Mouse (Mus musculus) heart, embryonic 10.5 days (tissue): ENCODE results near the gene Crybb3. TPM values are rescaled to one million over a fixed set of nuclear protein-coding genes. Genes with fewer than 3 reads are reported as not detected.

Experiments used
- DNase-seq: peaks from one replicate; pipeline ENCODE4 v3.0.0-alpha.2; 2017; ENCODE audit warnings: low spot score
- H3K27ac ChIP-seq: fragments of 300-500 bp; sonication (generic); 2 replicates; pipeline ENCODE4 v1.5.1; 2016; ENCODE audit warnings: mild to moderate bottlenecking
- H3K27me3 ChIP-seq: fragments of 300-500 bp; sonication (generic); 2 replicates; pipeline ENCODE4 v1.6.1; 2016; ENCODE audit warnings: mild to moderate bottlenecking; ENCODE audit not compliant: poor library complexity, insufficient read depth, severe bottlenecking
- H3K36me3 ChIP-seq: fragments of 300-500 bp; sonication (generic); 2 replicates; pipeline ENCODE4 v1.6.1; 2016; ENCODE audit warnings: mild to moderate bottlenecking, moderate library complexity
- H3K4me1 ChIP-seq: fragments of 300-500 bp; sonication (generic); 2 replicates; pipeline ENCODE4 v1.6.1; 2016; ENCODE audit warnings: mild to moderate bottlenecking
- H3K4me3 ChIP-seq: fragments of 300-500 bp; sonication (generic); 2 replicates; pipeline ENCODE4 v1.5.1; 2016; ENCODE audit warnings: mild to moderate bottlenecking, moderate library complexity
- H3K9me3 ChIP-seq: fragments of 300-500 bp; sonication (generic); 2 replicates; pipeline ENCODE4 v1.6.1; 2016; ENCODE audit warnings: mild to moderate bottlenecking, moderate library complexity
- WGBS: fragments of 180-500 bp; shearing (Covaris S2); methylation state at CpG from one replicate; pipeline ENCODE4 v1.1.7; 2016; 5-methylcytosine and 5-hydroxymethylcytosine counted together
- polyA plus RNA-seq: library from polyadenylated mRNA; unstranded; fragments of >200 nt; fragmentation: Nextera tagmentation; extraction: Ambion mirVana; gene quantifications from 2 replicates; pipeline ENCODE4 v1.2.1, GENCODE M21; 2016

Gene Crybb3
- polyA plus RNA-seq = 0.71 and 0.87 TPM in 2 replicates

GRCm38 (mm10) chr5:113081439-113081838 is at the start of gene Crybb3:
TSS of gene Crybb3 (minus strand) at chr5:113081584.
- Histone ChIP-seq H3K4me1 (peaks cover 19% of the 10 kb centered on the region), H3K27me3 (peaks cover 20% of the 10 kb centered on the region; the same call in 1 of the 2 replicates), H3K4me3 (no peak within 1 kb of the TSS), H3K27ac (peak within 1 kb of the TSS; percentile 69; the same call in 1 of the 2 replicates), H3K9me3 (no peaks in the 10 kb centered on the region), H3K36me3 (no peaks in the 10 kb centered on the region)
- no peak for DNase-seq
- WGBS = 76% methylated on average over 8 of the region's 8 CpGs

- no peak for DNase-seq
- H3K9me3 ChIP-seq = no peaks in the 10 kb centered on the region
- H3K4me3 ChIP-seq = no peak overlapping the region
- H3K36me3 ChIP-seq = peaks cover 7% of the 10 kb centered on the region; the same call in 1 of the 2 replicates
- H3K4me1 ChIP-seq = peaks cover 68% of the 10 kb centered on the region
- WGBS = 63% methylated on average over 4 of the region's 4 CpGs
- H3K27ac ChIP-seq = no peak overlapping the region
- no peaks in the 10 kb centered on the region for H3K27me3 ChIP-seq
Observed at GRCm38 (mm10) chr5:113128426-113128825, 47.0 kb upstream of the Crybb3 start.

GRCm38 (mm10) chr5:113126476-113126875 is 45.1 kb upstream of the Crybb3 start:
- Histone ChIP-seq H3K4me3 (no peak overlapping the region), H3K27ac (no peak overlapping the region), H3K4me1 (peaks cover 68% of the 10 kb centered on the region), H3K27me3 (no peaks in the 10 kb centered on the region), H3K36me3 (peaks cover 5% of the 10 kb centered on the region; the same call in 1 of the 2 replicates), H3K9me3 (no peaks in the 10 kb centered on the region)
- WGBS = 91% methylated on average over 12 of the region's 12 CpGs
- DNase-seq = no peak

- Histone ChIP-seq H3K27me3 (no peaks in the 10 kb centered on the region), H3K27ac (peak overlapping the region; percentile 69; the same call in 1 of the 2 replicates), H3K36me3 (peaks cover 5% of the 10 kb centered on the region; the same call in 1 of the 2 replicates), H3K4me1 (peaks cover 73% of the 10 kb centered on the region), H3K4me3 (no peak overlapping the region), H3K9me3 (no peaks in the 10 kb centered on the region)
- WGBS = 75% methylated on average over 10 of the region's 10 CpGs
- no peak for DNase-seq
Observed at GRCm38 (mm10) chr5:113123693-113124092, 42.3 kb upstream of the Crybb3 start.

- Histone ChIP-seq H3K36me3 (peaks cover 5% of the 10 kb centered on the region; the same call in 1 of the 2 replicates), H3K27me3 (no peaks in the 10 kb centered on the region), H3K4me1 (peaks cover 73% of the 10 kb centered on the region), H3K9me3 (no peaks in the 10 kb centered on the region), H3K27ac (peak overlapping the region; percentile 79), H3K4me3 (0 out of 2 replicates have a peak overlapping the region, but pooled peaks have one; percentile 5)
- WGBS = 13% methylated on average over 12 of the region's 12 CpGs
- no peak for DNase-seq
Observed at GRCm38 (mm10) chr5:113122326-113123054, 41.1 kb upstream of the Crybb3 start.

- no peaks in the 10 kb centered on the region for H3K27me3 ChIP-seq
- 63% methylated on average over 6 of the region's 6 CpGs for WGBS
- peak overlapping the region; percentile 79 for H3K27ac ChIP-seq
- DNase-seq = no peak
- peaks cover 72% of the 10 kb centered on the region for H3K4me1 ChIP-seq
- no peaks in the 10 kb centered on the region for H3K9me3 ChIP-seq
- peaks cover 5% of the 10 kb centered on the region; the same call in 1 of the 2 replicates for H3K36me3 ChIP-seq
- no peak overlapping the region for H3K4me3 ChIP-seq
Observed at GRCm38 (mm10) chr5:113121591-113121875, 40.1 kb upstream of the Crybb3 start.

GRCm38 (mm10) chr5:113120741-113121590 is 39.6 kb upstream of the Crybb3 start:
- Histone ChIP-seq H3K27me3 (no peaks in the 10 kb centered on the region), H3K4me1 (peaks cover 77% of the 10 kb centered on the region), H3K36me3 (peaks cover 3% of the 10 kb centered on the region; the same call in 1 of the 2 replicates), H3K9me3 (no peaks in the 10 kb centered on the region), H3K27ac (peak overlapping the region; percentile 72), H3K4me3 (0 out of 2 replicates have a peak overlapping the region, but pooled peaks have one; percentile 2)
- no peak for DNase-seq
- WGBS = 30% methylated on average over 15 of the region's 15 CpGs

GRCm38 (mm10) chr5:113119861-113120465 is 38.6 kb upstream of the Crybb3 start:
- H3K9me3 ChIP-seq = no peaks in the 10 kb centered on the region
- WGBS = 29% methylated on average over 13 of the region's 13 CpGs
- no peaks in the 10 kb centered on the region for H3K27me3 ChIP-seq
- peaks cover 87% of the 10 kb centered on the region for H3K4me1 ChIP-seq
- no peak overlapping the region for H3K4me3 ChIP-seq
- H3K27ac ChIP-seq = peak overlapping the region; percentile 77; the same call in 1 of the 2 replicates
- DNase-seq = no peak
- H3K36me3 ChIP-seq = no peaks in the 10 kb centered on the region

- DNase-seq = no peak
- peak overlapping the region; percentile 77 for H3K27ac ChIP-seq
- 60% methylated on average over 9 of the region's 9 CpGs for WGBS
- H3K9me3 ChIP-seq = no peaks in the 10 kb centered on the region
- H3K27me3 ChIP-seq = no peaks in the 10 kb centered on the region
- H3K4me3 ChIP-seq = no peak overlapping the region; the same call in 1 of the 2 replicates
- H3K4me1 ChIP-seq = peaks cover 91% of the 10 kb centered on the region
- H3K36me3 ChIP-seq = no peaks in the 10 kb centered on the region
Observed at GRCm38 (mm10) chr5:113119291-113119690, 37.9 kb upstream of the Crybb3 start.

- Histone ChIP-seq H3K4me1 (peaks cover 93% of the 10 kb centered on the region), H3K36me3 (no peaks in the 10 kb centered on the region), H3K9me3 (no peaks in the 10 kb centered on the region), H3K4me3 (peak overlapping the region; percentile 6; the same call in 1 of the 2 replicates), H3K27me3 (no peaks in the 10 kb centered on the region), H3K27ac (peak overlapping the region; percentile 77)
- WGBS = 35% methylated on average over 6 of the region's 6 CpGs
- no peak for DNase-seq
Observed at GRCm38 (mm10) chr5:113118695-113119094, 37.3 kb upstream of the Crybb3 start.

GRCm38 (mm10) chr5:113117361-113117760 is 36.0 kb upstream of the Crybb3 start:
- no peaks in the 10 kb centered on the region for H3K9me3 ChIP-seq
- H3K27ac ChIP-seq = peak overlapping the region; percentile 25; the same call in 1 of the 2 replicates
- peaks cover 93% of the 10 kb centered on the region for H3K4me1 ChIP-seq
- H3K4me3 ChIP-seq = no peak overlapping the region
- no peak for DNase-seq
- H3K27me3 ChIP-seq = no peaks in the 10 kb centered on the region
- 86% methylated on average over 5 of the region's 5 CpGs for WGBS
- H3K36me3 ChIP-seq = no peaks in the 10 kb centered on the region

GRCm38 (mm10) chr5:113115896-113116295 is 34.5 kb upstream of the Crybb3 start:
- 55% methylated on average over 10 of the region's 10 CpGs for WGBS
- Histone ChIP-seq H3K4me1 (peaks cover 92% of the 10 kb centered on the region), H3K27ac (peak overlapping the region; percentile 91), H3K9me3 (no peaks in the 10 kb centered on the region), H3K36me3 (no peaks in the 10 kb centered on the region), H3K27me3 (no peaks in the 10 kb centered on the region), H3K4me3 (no peak overlapping the region)
- no peak for DNase-seq
